Mouse (Mus musculus): ENCODE data around the gene Mthfd1l. TPM values are rescaled to one million over a fixed set of nuclear protein-coding genes. Genes with fewer than 3 reads are reported as not detected.
"Not testable (repeated sequence)": the region's sequence is repeated elsewhere in the genome, so short reads cannot be mapped to it uniquely, and the experiment has no call there.

The Mthfd1l gene
- total RNA-seq, 2 experiments from 2014 or later, result 2.4 to 3.7 TPM

- no peak for DNase-seq (ENCODE audit: low spot score in 2 of 2)
Measured at GRCm38 (mm10) chr10:4112611-4113327, 139.9 kb downstream of the Mthfd1l start.

DNA sequence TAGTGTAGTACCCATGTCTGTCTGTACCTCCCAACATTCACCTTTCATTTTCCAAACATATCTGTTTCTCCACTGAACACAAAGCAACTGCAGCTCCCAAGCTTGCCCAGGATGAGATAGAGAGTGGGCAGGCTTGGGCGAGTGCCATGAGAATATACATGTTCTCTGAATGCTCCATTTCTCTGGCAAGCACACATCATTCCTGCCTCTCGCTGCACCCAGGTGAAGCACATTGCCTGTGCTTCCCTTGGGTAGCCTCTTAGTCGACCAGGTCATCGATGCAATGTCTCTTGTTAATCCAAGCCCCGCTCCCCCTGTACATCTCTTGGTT, 140.4 kb downstream of the Mthfd1l start:
- DNase-seq (ENCODE audit: low spot score in 2 of 2), result no peak

DNA sequence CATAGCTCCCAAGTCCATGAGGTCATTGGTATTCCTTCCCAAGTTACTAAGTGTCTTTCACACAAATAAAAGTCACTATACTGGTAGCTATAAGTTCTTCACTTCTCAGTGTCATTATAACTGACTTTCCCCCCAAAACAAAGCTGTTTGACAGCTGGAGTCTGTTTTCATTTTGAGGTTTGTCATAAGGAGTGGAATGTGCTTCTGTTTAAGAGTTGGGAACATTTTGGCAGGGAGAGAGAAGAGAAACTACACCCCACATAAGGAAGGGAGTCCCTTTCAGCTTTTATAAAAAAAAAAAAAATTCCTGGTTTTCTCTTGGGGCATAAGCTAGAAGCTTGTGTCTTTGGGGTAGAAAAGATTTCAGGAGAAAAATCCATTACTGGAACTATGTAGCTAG, 143.7 kb downstream of the Mthfd1l start:
- no peak for DNase-seq (ENCODE audit: low spot score in 2 of 2)

- no peak for DNase-seq (ENCODE audit: low spot score in 2 of 2)
Measured at GRCm38 (mm10) chr10:4117091-4117490, 144.2 kb downstream of the Mthfd1l start.

DNA sequence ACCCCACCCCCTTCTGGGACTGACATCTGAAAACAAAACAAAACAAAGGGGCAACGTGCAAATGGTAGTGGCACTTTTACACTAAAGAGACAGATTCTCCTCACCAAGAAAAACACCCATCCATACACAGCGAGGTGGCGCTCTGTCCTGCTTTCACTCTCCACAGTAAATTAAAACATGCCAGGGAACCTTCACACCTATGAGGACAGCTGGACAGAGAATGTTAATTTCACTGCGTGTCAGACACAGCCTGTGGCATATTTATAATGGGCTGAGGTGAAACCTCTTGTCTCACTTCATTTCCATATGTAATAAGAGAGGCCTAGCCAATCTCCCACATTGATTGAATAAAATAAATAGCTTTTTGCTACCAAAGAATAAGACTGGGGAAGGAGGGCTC, 146.4 kb downstream of the Mthfd1l start:
- DNase-seq (ENCODE audit: low spot score in 2 of 2), result no peak

DNA sequence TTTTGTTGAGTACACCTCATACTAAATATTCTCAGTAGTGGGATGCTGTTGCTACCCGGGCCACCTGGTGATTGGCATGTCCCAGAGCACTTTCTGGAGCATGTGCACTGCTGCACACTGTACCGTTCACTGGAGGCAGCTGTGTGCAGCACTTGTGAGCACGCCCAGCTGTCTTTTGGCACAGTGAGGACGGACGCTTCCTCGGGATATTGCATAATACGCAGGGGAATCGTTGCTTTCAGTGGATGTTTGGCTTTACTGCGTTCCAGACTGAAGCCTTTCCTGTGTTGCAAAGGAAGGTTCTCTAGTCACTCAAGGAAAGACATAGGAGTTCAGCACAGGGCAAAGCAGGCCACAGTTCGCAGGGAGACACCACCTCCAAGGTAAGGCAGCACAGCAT, 147.8 kb downstream of the Mthfd1l start:
- no peak for DNase-seq (ENCODE audit: low spot score in 2 of 2)

- DNase-seq (ENCODE audit: low spot score in 2 of 2), result no peak
Measured at GRCm38 (mm10) chr10:4121197-4121596, 148.3 kb downstream of the Mthfd1l start.

- DNase-seq (ENCODE audit: low spot score in 2 of 2), result not testable (repeated sequence)
Measured at GRCm38 (mm10) chr10:4123280-4123945, 150.5 kb downstream of the Mthfd1l start.

DNA sequence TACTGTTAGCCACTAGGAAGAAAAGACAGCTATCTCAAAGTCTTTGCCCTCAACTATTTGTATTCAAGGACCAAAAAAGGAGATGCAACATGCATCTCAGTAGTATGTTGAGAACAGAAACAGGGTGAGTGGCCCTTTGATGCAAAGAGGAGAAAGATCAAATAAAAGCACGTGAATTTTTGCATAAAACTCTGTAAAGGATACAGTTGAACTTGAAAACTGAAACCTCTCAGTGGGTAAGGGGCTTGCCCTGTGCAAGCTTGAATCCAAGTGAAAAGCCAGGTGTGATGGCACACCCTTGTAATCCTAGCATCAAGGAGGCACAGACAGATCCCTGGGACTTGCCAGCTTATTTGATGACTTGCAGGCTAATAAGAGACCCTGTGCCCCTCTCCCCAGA, 151.2 kb downstream of the Mthfd1l start:
- DNase-seq (ENCODE audit: low spot score in 2 of 2), result no peak

DNA sequence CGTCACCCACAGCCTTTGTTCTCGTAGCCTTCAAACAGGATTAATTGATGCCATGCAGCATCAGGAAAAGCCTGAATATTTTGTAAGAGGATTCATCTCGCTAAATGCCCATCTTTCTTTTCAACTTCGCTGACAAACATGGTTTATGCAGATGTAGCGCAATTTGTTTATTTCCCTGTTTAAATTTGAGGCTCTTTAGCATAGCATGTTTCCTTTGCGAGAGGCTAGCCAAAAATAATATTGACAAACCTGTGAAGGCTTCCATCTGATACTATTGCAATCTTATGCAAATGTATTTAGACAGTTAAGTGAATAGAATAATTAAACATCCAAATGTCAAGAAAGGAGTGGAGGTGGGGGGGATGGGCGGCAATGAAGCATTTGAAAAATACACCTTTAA, 152.3 kb downstream of the Mthfd1l start:
- DNase-seq (ENCODE audit: low spot score in 2 of 2), result no peak

- no peak for DNase-seq (ENCODE audit: low spot score in 2 of 2)
Measured at GRCm38 (mm10) chr10:4126335-4127012, 153.6 kb downstream of the Mthfd1l start.

DNA sequence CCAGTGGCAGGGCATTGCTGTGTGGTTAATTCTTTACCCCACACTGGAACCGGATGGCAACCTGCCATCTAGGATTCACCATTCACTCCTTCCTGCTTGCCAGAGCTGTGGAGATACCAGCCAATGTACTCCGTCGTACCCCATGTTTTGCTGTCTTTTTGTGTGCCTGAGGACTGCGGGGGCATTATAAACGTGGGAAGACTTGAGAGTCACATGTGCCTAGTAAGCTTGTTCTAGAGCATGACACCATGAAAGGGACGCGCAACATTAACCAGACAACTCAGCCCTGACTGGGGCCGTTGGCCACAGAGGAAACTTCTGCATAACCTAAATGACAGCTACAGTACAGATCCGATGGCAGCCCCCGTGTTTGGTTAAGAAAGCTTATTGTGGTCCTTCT, 155.5 kb downstream of the Mthfd1l start:
- DNase-seq (ENCODE audit: low spot score in 2 of 2), result no peak

DNA sequence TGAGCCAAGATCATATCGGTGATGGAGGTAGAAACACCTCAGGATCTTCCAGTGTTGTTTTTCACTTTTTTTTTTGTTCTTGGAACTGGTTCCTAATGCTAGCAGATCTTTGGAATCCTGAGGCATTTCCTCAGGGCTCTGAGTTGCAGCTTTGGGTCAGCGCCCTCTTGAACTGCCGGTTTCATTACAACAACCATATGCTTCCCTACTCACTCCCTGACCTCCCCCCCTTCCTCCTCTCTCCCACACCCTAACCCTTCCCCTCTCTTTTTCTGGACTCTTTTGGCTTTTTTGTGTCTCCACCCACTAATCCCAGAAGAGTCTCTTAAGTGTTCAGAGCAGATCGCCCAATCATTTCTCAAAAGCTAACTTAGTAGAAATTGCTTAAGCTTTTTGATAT, 156.0 kb downstream of the Mthfd1l start:
- DNase-seq (ENCODE audit: low spot score in 2 of 2), result no peak

DNA sequence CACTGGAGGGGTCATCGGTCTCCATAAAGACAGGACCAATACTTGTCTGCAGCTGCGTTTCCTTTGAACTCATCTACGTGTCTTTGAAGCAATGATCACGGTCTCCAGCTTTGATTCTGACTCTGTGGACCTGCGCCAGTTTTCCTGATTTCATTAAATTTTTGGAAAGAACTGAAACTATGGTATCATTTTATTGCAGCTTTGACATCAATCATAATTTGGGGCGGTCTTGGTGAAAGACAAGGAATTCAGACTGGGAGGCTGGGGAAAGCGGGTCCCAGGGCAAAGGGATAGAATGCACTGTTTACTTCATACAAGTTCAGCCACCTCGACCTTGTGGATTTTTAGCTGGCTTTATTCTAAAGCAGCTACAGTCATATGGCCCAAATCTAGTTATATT, 156.5 kb downstream of the Mthfd1l start:
- DNase-seq (ENCODE audit: low spot score in 2 of 2), result no peak

DNA sequence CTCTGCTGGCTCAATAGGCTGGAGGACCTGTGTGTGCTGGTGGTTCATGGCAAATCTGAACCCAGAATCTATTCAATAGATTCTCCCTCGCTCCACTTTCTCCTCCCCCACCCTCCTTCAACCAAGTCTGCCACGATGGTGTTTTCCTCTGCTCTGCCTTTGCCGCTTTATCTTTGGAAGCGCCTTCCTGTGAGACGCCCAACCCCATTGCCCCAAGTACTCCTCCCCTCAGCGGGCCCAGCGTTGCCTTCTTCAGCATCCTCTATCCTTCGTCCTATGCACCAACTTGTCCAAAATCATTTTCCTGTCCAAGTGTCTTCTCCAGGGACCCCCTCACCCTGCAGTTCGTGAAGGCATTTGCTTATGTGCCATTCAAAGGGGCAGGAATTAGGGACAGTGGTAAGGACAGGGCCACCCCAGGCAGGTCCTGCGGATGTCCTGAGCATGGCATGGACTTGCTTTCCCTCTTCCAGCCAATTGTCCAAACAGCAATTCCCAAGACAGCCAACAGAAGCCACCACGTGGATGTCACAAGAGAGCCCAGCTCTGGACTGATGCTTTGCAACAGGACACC, 157.2 kb downstream of the Mthfd1l start:
- DNase-seq (ENCODE audit: low spot score in 2 of 2), result no peak

GRCm38 (mm10) chr10:4132735-4133134, 159.8 kb downstream of the Mthfd1l start:
- DNase-seq (ENCODE audit: low spot score in 2 of 2), result no peak

- DNase-seq (ENCODE audit: low spot score in 2 of 2), result no peak
Measured at GRCm38 (mm10) chr10:4135100-4135764, 162.3 kb downstream of the Mthfd1l start.

DNA sequence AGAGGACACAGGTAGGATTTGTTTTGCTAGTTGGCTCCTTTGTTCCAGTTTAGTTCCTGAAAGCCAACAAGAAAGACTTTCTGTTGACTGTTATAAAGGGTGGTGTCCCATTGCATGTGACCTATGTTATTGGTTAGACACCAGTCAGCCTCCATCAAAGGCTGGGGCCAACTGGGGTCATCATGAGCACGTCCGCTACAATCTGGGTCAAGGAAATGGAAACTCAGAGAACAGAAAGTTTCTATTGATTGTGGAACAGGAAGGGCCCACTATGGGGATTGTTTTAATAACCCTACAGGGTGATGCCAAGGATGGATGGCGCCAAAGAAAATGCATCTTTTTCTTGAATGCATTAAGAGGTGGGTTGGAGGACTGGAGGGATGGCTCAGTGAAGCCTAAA, 166.6 kb downstream of the Mthfd1l start:
- DNase-seq (ENCODE audit: low spot score in 2 of 2), result no peak

- no peak for DNase-seq (ENCODE audit: low spot score in 2 of 2)
Measured at GRCm38 (mm10) chr10:4141689-4142088, 168.8 kb downstream of the Mthfd1l start.

- DNase-seq (ENCODE audit: low spot score in 2 of 2), result no peak
Measured at GRCm38 (mm10) chr10:4142816-4143215, 169.9 kb downstream of the Mthfd1l start.

GRCm38 (mm10) chr10:4143381-4143780, 170.5 kb downstream of the Mthfd1l start:
- DNase-seq (ENCODE audit: low spot score in 2 of 2), result no peak
